Mouse (Mus musculus) hindbrain, embryonic 13.5 days (tissue): ENCODE results near the gene Gm20388. TPM values are rescaled to one million over a fixed set of nuclear protein-coding genes. Genes with fewer than 3 reads are reported as not detected.

Source experiments
- ATAC-seq: fragments of 200-750 bp; cut with Nextera tagmentation; 2 replicates; pipeline ENCODE4 v1.8.0; 2017; ENCODE audit warnings: moderate TSS enrichment; ENCODE audit not compliant: low FRiP score
- H3K27ac ChIP-seq: fragments of 300-500 bp; sonication (generic); 2 replicates; pipeline ENCODE4 v1.5.1; 2015; ENCODE audit warnings: inconsistent platforms, mild to moderate bottlenecking, moderate library complexity
- H3K27me3 ChIP-seq: fragments of 300-500 bp; sonication (generic); 2 replicates; pipeline ENCODE4 v1.6.1; 2015; ENCODE audit warnings: mild to moderate bottlenecking, inconsistent platforms
- H3K36me3 ChIP-seq: fragments of 300-500 bp; sonication (generic); 2 replicates; pipeline ENCODE4 v1.6.1; 2015; ENCODE audit warnings: mild to moderate bottlenecking, inconsistent platforms
- H3K4me1 ChIP-seq: fragments of 300-500 bp; sonication (generic); replicated peaks from 2 replicates; pipeline ENCODE4 v1.6.1; 2015; ENCODE audit warnings: inconsistent platforms
- H3K4me2 ChIP-seq: fragments of 300-500 bp; sonication (generic); 2 replicates; pipeline ENCODE4 v1.6.1; 2015; ENCODE audit warnings: inconsistent platforms, mild to moderate bottlenecking, moderate library complexity
- H3K4me3 ChIP-seq: fragments of 300-500 bp; sonication (generic); 2 replicates; pipeline ENCODE4 v1.5.1; 2015; ENCODE audit warnings: mild to moderate bottlenecking, inconsistent platforms
- H3K9ac ChIP-seq: fragments of 300-500 bp; sonication (generic); 2 replicates; pipeline ENCODE4 v1.6.1; 2015; ENCODE audit warnings: mild to moderate bottlenecking, inconsistent platforms
- H3K9me3 ChIP-seq: fragments of 300-500 bp; sonication (generic); 2 replicates; pipeline ENCODE4 v1.6.1; 2016; ENCODE audit warnings: inconsistent platforms
- WGBS: fragments of 180-500 bp; shearing (Covaris S2); methylation state at CpG from one replicate; pipeline ENCODE4 v1.1.7; 2015; 5-methylcytosine and 5-hydroxymethylcytosine counted together
- polyA plus RNA-seq: library from polyadenylated mRNA; unstranded; fragments of >200 nt; fragmentation: Nextera tagmentation; extraction: Ambion mirVana; gene quantifications from 2 replicates; pipeline ENCODE4 v1.2.1, GENCODE M21; 2015

Gm20388 gene
- polyA plus RNA-seq, 1 experiment from 2014 or later: 1.9 TPM

DNA sequence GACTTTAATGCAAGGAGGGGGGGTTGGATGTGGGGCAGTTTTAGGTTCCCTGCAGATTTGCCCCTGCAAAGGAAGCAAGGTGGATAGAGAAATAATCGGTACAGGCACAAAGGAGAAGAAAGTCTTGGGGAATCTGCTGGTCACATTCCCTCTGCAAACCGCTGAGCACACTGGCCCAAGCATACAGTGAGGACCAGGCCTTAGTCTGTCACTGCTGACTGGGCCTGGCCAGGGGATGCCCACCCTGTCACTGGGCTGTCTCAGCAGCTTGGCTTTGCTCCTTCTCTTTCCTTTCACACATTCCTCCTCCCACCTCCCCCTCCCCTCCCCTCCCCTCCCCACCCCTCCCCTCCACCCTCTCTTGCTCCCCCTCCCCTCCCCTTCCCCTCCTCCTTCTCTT is 3806.5 kb downstream of the Gm20388 start:
- ATAC-seq: no peak
- H3K9me3 ChIP-seq: no peaks in the 10 kb centered on the region
- H3K27ac ChIP-seq: no peak overlapping the region
- peaks cover 35% of the 10 kb centered on the region for H3K4me1 ChIP-seq
- no peak overlapping the region for H3K4me2 ChIP-seq
- H3K9ac ChIP-seq: no peak overlapping the region
- no peak overlapping the region for H3K4me3 ChIP-seq
- no peaks in the 10 kb centered on the region for H3K36me3 ChIP-seq
- no peaks in the 10 kb centered on the region for H3K27me3 ChIP-seq
- 54% methylated on average over 2 of the region's 2 CpGs for WGBS

DNA sequence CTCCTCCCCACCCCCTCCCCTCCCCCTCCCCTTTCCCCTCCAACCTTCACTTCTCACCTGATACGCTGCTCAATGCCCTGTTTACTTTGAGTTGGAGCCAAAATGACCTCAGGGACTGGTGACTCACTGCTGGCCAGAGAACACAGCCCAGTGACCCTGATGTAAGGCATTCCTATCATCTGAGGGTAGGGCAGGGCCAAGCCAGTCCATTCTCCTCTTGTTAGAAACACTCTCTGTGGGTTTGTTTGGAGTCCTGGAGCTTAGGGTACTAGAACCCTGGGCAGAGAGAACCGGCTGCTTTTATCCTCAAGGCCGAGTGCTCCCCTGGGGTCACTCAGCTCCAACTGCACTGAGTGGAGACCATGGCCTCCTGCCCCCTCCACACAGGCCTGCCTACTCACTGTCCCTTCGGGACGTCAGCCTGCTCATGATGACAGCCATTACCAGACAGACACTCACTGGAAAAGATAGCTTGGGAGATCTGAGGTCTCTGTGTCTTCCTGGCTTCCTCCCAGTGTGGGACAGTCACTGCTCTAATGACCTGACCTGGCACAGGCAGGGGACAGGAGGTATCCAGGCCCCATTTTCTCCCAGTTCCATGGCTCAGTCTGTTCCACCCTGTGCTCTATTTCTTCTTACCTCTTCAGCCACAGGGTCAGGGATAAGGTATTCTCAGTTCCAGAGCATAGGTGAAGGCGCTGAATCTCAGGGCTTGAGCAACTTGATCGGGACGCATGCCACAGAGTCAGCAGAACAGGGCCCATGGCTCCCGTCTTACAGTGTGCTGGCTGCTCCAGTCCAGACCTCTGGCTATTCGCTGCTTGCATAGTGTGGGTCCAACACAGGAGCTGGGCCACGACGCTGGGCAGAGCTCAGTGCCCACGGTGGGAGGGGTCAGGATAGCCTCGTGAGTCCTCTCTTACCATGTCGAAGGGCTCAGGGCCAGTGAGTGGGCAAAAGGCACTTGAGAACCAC is 3807.2 kb downstream of the Gm20388 start:
- H3K4me1 ChIP-seq: peaks cover 35% of the 10 kb centered on the region
- H3K4me3 ChIP-seq: no peak overlapping the region
- no peaks in the 10 kb centered on the region for H3K9me3 ChIP-seq
- no peak overlapping the region for H3K9ac ChIP-seq
- ATAC-seq: peak; percentile 34; the same call in 1 of the 2 replicates
- 72% methylated on average over 15 of the region's 15 CpGs for WGBS
- no peak overlapping the region for H3K4me2 ChIP-seq
- no peaks in the 10 kb centered on the region for H3K36me3 ChIP-seq
- no peaks in the 10 kb centered on the region for H3K27me3 ChIP-seq
- no peak overlapping the region for H3K27ac ChIP-seq

DNA sequence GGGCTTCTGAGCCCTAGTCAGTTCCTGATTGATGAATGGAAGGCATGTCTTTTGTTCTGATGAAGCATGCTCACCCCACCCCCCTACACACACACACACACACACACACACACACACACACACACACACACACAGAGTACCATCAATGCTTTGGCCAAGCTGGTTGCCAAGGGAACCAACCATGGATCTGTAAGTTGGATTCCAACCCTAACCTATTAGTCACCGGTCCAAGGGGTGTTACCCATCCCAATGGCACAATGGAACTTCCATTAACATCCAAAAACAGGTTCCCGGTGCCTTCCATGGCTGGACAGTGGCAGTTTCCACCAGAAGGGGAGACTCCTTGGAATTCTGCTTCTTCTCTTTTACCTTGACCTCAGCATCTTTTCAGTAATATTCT is 3808.1 kb downstream of the Gm20388 start:
- no peaks in the 10 kb centered on the region for H3K36me3 ChIP-seq
- H3K27me3 ChIP-seq: no peaks in the 10 kb centered on the region
- H3K27ac ChIP-seq: no peak overlapping the region
- H3K4me1 ChIP-seq: peaks cover 35% of the 10 kb centered on the region
- no peaks in the 10 kb centered on the region for H3K9me3 ChIP-seq
- WGBS: 36% methylated on average over 2 of the region's 2 CpGs
- H3K4me2 ChIP-seq: no peak overlapping the region
- H3K4me3 ChIP-seq: no peak overlapping the region
- no peak overlapping the region for H3K9ac ChIP-seq
- no peak for ATAC-seq

DNA sequence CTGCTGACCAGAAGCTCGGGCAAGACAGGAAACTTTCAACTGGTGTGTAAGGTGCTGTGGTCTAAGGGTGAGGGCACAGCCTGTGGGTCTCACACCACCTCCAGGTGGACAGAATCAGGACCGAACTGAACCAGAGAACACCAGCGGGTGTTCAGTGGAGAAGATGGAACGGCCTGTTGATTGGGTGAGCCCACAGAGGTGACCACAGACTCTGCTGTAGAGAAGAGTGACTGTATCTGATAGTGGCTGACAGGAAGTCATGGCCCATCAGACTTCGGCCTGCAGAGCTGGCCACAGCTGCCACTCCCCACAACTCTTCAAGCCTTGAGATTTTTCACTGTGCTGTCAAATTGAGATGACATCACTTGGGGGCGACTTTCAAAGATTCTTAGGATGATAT is 3808.6 kb downstream of the Gm20388 start:
- H3K4me2 ChIP-seq: no peak overlapping the region
- H3K9ac ChIP-seq: no peak overlapping the region
- no peaks in the 10 kb centered on the region for H3K9me3 ChIP-seq
- whole genome bisulfite sequencing: 90% methylated on average over 6 of the region's 6 CpGs
- H3K27ac ChIP-seq: no peak overlapping the region
- H3K4me1 ChIP-seq: peaks cover 35% of the 10 kb centered on the region
- H3K4me3 ChIP-seq: no peak overlapping the region
- H3K27me3 ChIP-seq: no peaks in the 10 kb centered on the region
- no peak for ATAC-seq
- no peaks in the 10 kb centered on the region for H3K36me3 ChIP-seq

DNA sequence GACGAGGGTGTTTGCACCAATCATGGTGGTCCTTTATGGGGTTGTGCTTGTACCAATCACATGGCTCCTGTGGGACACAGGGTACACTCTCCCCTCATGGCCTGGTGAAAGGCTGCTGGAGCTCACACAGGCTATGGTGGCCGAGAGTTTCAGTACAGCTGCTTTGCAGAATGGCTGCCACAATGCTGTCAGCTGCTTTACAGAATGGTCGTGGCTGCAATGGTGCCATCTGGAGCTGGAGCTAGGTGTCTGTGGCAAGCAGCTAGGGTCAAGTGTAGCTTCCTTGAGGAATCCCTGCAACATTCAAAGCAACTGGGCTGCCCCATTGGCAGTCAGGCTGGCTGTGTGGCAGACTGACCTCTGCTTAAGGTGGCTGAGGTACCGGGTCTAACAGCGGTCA is 3809.2 kb downstream of the Gm20388 start:
- no peak for ATAC-seq

DNA sequence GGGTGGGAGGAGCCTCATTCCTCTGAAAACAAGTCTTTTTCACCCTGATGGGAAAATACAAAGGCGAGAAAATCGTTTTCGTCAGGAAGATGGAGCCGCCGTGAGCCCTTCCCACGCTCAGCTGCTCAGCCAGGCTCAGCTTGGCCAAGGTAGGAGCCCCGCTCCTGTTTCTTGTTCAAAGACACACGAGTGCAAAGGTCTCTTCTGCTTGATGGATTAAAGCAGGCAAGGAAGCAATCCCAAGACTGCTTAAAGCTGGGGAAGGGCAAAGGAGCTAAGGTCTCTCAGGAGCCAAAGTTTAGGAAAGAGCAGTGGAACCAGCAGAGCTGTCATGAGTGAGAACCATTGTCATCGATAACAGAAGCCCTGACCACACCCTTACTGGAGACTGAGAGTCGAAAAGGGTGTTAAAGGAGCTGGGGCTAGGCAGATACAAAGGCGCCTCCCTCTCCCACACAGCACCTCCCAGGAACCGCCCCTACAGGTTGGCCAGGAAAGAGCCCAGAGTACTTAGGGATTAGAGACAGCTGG is 3809.9 kb downstream of the Gm20388 start:
- no peak for ATAC-seq
- Histone ChIP-seq H3K4me1 (peaks cover 41% of the 10 kb centered on the region), H3K4me2 (no peak overlapping the region), H3K27me3 (no peaks in the 10 kb centered on the region), H3K36me3 (no peaks in the 10 kb centered on the region), H3K27ac (no peak overlapping the region), H3K4me3 (no peak overlapping the region), H3K9ac (no peak overlapping the region), H3K9me3 (no peaks in the 10 kb centered on the region)
- WGBS: 22% methylated on average over 12 of the region's 12 CpGs

More for the DNA sequence above, 3809.2 kb downstream of the Gm20388 start:
- H3K27me3 ChIP-seq: no peaks in the 10 kb centered on the region
- no peak overlapping the region for H3K9ac ChIP-seq
- no peak overlapping the region for H3K4me3 ChIP-seq
- H3K4me2 ChIP-seq: no peak overlapping the region
- H3K4me1 ChIP-seq: peaks cover 35% of the 10 kb centered on the region
- H3K27ac ChIP-seq: no peak overlapping the region
- no peaks in the 10 kb centered on the region for H3K9me3 ChIP-seq
- 54% methylated on average over 5 of the region's 5 CpGs for WGBS
- no peaks in the 10 kb centered on the region for H3K36me3 ChIP-seq

DNA sequence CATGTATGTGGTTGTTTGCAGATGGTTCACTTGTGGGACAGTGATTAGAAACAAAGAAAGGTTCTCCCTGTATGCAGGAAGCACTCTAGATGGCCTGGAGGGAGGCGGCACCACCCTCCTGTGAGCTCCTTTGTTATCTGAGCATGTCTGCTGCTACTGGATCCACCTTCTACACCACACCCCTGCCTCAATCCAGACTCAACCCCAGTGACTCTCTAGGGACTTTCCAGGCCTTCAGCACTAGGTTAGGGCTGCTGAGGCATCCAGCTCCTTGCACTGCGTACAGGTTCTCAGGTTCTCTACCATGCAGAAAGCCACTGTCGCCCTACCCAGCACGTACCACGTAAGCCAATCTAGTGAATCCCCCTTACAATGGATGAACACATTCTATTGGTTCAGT is 3811.6 kb downstream of the Gm20388 start:
- ATAC-seq: no peak
- Histone ChIP-seq H3K27me3 (0 out of 2 replicates have a peak, but pooled peaks cover 3% of the 10 kb centered on the region), H3K4me3 (no peak overlapping the region), H3K4me1 (peaks cover 26% of the 10 kb centered on the region), H3K9ac (no peak overlapping the region), H3K27ac (no peak overlapping the region), H3K9me3 (no peaks in the 10 kb centered on the region), H3K36me3 (no peaks in the 10 kb centered on the region), H3K4me2 (no peak overlapping the region)
- WGBS: 91% methylated on average over 5 of the region's 5 CpGs

DNA sequence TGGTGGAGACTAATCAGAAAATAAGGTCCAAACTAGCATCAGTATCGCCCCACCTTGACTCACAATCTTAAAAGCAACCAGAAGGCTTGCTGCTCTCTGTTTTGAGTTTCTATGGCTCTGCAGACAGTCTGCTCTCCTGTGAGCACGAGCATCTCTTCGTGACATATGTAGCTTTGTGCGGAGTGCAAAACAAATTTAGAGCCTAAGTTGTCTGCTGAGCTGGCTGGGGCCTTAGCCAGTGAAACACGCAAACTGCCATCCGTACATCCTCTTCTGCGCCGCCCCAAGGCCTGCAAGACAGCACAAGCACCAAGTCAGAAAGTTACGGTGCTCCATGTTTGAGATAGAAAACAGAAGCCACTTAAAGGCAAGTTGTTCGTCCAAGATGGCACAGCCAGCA is 3814.1 kb downstream of the Gm20388 start:
- Histone ChIP-seq H3K9me3 (no peaks in the 10 kb centered on the region), H3K27ac (no peak overlapping the region), H3K4me1 (peaks cover 44% of the 10 kb centered on the region), H3K4me3 (no peak overlapping the region), H3K36me3 (no peaks in the 10 kb centered on the region), H3K27me3 (0 out of 2 replicates have a peak, but pooled peaks cover 8% of the 10 kb centered on the region), H3K9ac (no peak overlapping the region), H3K4me2 (no peak overlapping the region)
- no peak for ATAC-seq
- WGBS: 93% methylated on average over 10 of the region's 10 CpGs

DNA sequence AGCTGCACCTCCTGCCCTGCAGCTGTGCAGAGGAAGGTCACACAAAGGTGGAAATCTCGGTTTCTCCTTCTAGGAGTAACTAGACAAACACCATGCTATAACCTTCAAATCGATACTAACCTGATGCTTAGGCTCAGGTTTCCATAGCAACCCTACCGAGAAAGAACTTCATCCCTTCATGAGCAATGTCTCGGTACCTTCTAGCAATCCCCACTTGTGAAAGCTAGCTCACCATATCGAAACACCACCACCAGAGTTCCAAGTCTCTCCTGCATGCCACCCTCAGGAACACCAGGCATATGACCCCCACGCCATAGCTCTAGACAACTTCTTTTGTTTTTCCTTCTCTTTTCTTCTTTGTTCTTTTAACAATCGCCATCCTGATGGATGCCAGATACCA is 3814.6 kb downstream of the Gm20388 start:
- Histone ChIP-seq H3K4me2 (no peak overlapping the region), H3K36me3 (no peaks in the 10 kb centered on the region), H3K9ac (no peak overlapping the region), H3K4me1 (peaks cover 44% of the 10 kb centered on the region), H3K27me3 (0 out of 2 replicates have a peak, but pooled peaks cover 8% of the 10 kb centered on the region), H3K27ac (no peak overlapping the region), H3K9me3 (no peaks in the 10 kb centered on the region), H3K4me3 (no peak overlapping the region)
- ATAC-seq: no peak
- WGBS: 51% methylated on average over 7 of the region's 7 CpGs

DNA sequence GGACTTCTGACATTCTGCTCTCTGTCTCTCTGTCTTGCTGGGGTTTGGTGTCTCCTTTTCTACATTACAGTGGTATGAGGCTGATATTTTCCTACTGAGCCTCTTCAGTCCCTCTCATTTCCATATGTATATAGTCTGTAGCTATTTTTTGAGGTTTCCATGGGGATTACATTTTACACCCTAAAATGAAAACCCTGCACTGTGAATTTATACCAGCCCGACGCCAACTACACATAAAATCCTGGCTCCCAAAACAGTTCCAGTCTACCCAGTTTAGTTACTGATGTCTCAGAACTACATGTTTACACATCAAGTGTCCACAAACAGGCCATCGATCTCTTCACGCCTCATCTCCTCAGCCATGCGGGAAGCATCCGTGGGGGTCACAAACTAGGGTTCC is 3816.1 kb downstream of the Gm20388 start:
- H3K36me3 ChIP-seq: no peaks in the 10 kb centered on the region
- no peaks in the 10 kb centered on the region for H3K9me3 ChIP-seq
- ATAC-seq: no peak
- no peak overlapping the region for H3K4me2 ChIP-seq
- peaks cover 19% of the 10 kb centered on the region; the same call in 1 of the 2 replicates for H3K27me3 ChIP-seq
- H3K9ac ChIP-seq: no peak overlapping the region
- H3K4me1 ChIP-seq: peaks cover 41% of the 10 kb centered on the region
- H3K4me3 ChIP-seq: no peak overlapping the region
- 85% methylated on average over 6 of the region's 6 CpGs for WGBS
- no peak overlapping the region for H3K27ac ChIP-seq

DNA sequence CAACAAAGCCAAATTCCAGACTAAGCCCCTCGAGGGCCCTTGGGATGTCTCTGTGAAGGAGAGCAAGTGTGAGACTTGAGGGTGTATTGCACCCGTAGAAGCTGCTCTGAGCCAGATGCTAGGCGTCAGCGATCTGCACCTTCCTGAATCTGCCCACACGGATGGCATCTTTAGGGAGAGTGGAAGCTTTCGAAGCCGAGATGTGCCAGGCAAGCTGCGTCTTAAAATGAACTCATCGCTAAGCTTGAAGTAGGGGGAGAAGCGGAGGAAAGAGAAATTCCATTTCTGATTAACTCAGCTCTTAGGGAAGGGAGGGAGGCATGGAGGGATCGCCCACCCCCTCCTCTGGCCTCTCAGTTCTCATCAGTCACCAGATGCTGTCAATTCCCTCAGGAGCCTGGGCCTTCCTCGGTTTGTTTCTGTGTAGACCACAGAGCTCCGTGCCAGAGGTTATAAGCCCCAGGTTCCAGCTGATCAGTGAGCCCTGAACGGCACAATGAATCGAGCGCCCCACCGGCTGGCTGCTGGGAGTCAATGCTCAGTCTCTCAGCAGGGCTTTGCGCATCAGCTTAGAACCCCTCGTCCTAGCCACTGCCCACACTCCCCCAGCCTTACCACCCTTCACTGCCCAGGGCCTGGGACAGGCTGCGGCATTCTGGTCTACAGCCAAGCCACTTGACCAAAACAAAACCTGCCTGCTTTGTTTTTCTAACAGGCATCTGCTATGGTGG is 3818.6 kb downstream of the Gm20388 start:
- Histone ChIP-seq H3K9me3 (no peaks in the 10 kb centered on the region), H3K27ac (peak overlapping the region; percentile 86), H3K4me1 (peaks cover 41% of the 10 kb centered on the region), H3K9ac (peak overlapping the region; percentile 56), H3K4me2 (peak overlapping the region; percentile 44), H3K36me3 (no peaks in the 10 kb centered on the region), H3K27me3 (peaks cover 28% of the 10 kb centered on the region; the same call in 1 of the 2 replicates), H3K4me3 (peak overlapping the region; percentile 9)
- 10% methylated on average over 20 of the region's 20 CpGs for WGBS
- peak; percentile 77 for ATAC-seq

DNA sequence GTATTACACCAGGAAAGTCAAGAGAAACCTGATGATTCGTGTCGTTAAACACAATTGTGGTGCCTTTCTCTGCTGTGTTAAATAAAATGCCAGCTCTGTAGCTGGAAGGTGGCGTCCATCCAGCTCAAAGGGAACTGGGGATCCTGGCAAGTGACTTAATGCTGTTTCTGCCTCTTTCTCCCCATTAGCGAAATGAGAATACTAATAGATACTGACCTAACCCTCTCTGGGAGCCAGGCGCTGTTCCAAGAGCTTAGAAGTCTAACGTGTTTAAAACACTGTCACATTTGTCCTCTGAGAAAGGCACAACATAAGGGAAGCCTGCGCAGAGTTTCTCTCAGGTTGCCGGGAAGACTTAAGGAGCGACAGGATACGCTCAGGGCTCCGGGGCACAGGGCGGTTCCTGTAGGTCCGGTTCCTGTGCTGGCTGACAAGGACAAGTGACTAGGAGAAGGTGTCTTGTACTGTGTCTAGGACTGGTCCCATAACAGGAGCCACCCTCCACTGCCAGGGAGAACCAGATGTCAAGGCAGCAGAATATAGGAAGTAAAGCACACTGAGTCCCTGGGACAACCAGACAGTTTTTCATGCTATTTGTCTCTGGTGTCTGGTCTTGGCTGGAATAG is 3819.3 kb downstream of the Gm20388 start:
- H3K36me3 ChIP-seq: no peaks in the 10 kb centered on the region
- ATAC-seq: peak; percentile 58
- H3K27me3 ChIP-seq: peaks cover 28% of the 10 kb centered on the region; the same call in 1 of the 2 replicates
- peak overlapping the region; percentile 56 for H3K9ac ChIP-seq
- H3K9me3 ChIP-seq: no peaks in the 10 kb centered on the region
- H3K4me3 ChIP-seq: no peak overlapping the region
- H3K27ac ChIP-seq: peak overlapping the region; percentile 86
- H3K4me2 ChIP-seq: peak overlapping the region; percentile 44
- 48% methylated on average over 13 of the region's 13 CpGs for WGBS
- H3K4me1 ChIP-seq: peaks cover 40% of the 10 kb centered on the region
